Mouse (Mus musculus) embryonic fibroblast, embryonic 13.5 days (primary cell): ENCODE results near the gene Hivep1.

ENCODE experiments used
- CTCF ChIP-seq: IDR thresholded peaks from 2 replicates; pipeline ENCODE4 v1.5.1; 2011; ENCODE audit warnings: mild to moderate bottlenecking, control low read depth, low read length, moderate library complexity, borderline replicate concordance; ENCODE audit not compliant: insufficient read depth
- POLR2A ChIP-seq: IDR thresholded peaks from 2 replicates; pipeline ENCODE4 v1.6.1; 2011; ENCODE audit warnings: low read depth, mild to moderate bottlenecking, control low read depth, low read length, moderate library complexity

- TF ChIP-seq POLR2A (no peak), CTCF (no peak)
Measured at GRCm38 (mm10) chr13:42116301-42116700, 64.5 kb downstream of the Hivep1 start.
